Mouse (Mus musculus) R1 (cell line): ENCODE data around the gene 4930556J24Rik.

ENCODE experiments used
- DNase-seq: peaks from one replicate; pipeline ENCODE4 v3.0.0-alpha.2; 2018; ENCODE audit warnings: low read depth, low spot score

The 4930556J24Rik gene

GRCm38 (mm10) chr11:3974311-3974710, 2.3 kb downstream of the 4930556J24Rik start:
- DNase-seq = no peak

DNA sequence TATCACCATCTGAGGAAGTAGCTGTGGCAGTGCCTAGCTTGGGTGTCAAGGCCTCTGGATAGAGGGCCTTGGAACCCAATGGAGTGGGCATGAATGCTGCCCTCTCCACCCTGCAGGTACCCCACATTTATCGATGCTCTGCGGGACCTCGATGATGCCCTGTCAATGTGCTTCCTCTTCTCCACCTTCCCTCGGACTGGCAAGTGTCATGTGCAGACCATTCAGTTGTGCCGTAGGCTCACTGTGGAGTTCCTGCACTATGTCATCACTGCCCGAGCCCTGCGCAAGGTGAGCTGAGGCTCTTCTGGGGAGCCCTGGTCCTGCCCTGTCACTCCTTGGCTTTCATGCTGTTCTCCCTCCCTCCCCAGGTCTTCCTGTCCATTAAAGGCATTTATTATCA, 3.5 kb downstream of the 4930556J24Rik start:
- DNase-seq = no peak

DNA sequence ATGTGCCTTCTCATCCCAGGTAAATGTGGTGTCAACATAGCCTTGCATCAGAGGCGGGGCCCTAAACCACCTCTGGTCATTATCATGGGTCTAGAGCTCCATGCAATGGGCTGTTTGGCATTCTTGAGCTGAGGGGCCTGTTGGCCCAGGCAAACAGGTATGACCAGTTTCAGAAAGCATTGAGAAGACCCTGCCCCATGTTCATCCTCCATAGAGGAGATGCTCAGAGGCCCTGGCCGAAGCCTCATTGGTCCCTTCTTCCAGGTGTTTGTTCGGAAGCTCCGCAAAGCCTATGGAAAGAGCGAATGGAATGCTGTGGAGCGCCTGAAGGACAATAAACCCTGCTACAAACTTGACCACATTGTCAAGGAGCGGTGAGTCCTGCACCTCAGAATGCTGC, 6.2 kb downstream of the 4930556J24Rik start:
- DNase-seq = no peak

DNA sequence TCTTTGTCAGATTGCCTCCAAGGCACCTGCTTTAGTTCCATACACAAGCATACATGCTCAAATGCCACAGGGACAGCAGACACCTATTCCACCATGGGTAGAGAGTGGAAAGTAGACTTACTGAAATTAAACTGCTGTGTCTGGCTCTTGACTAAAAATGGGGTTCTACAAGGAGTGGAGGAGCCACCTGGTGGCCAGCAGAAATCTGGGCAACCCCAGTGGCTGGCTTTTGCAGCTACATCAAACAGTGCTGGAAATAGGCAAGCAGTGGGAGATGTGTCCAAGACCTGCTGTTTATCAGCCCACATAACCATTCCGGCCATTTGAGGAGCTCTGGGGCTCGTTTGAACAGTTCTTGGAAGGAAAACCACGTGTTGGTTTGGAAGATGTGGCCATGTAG, 6.7 kb downstream of the 4930556J24Rik start:
- DNase-seq = peak; percentile 44

GRCm38 (mm10) chr11:3964416-3965172, 12.0 kb downstream of the 4930556J24Rik start:
- DNase-seq = no peak

DNA sequence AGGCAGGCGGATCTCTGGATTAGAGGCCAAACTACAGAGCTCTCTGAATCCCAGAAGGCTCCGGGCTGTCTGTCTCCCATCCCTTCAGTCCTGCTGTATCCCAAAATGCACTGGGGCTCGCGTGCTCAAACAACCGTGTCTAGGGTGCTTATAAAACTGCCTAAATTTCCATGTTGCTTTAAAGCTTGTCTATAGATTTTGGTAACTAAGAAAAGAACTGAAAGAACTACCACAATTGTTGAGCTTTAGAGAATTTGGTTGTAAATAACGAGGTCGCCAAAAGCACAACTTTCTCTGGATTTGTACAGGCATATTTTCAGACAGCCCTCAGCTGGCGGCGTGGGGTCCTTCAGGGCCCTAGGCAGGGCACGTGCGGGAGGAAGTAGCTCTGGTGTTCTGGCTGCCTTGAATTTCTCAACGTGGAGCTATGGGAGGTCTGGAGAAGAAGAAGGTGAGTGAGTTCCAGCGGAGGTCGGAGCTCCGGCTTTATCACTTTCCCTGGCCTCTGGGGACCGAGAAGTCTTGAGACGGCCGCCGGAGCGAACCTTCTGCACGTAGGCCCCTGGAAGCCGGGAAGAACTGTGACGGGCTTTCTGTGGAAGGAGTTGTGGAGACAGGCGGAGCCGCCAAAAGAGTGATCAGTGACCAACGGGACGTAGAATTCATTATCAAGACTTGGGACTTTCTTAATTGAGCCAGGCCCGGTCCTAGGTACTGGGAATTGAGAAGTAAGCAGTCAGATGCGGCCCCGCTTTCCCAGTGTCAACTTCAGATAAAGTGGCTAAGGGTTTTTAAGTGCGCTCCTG, 12.8 kb downstream of the 4930556J24Rik start, which contains the start of gene Pes1:
Gene Pes1 (plus strand): TSS at position 366 of the 806 bp plus-strand sequence.
- DNase-seq = peak; percentile 97

DNA sequence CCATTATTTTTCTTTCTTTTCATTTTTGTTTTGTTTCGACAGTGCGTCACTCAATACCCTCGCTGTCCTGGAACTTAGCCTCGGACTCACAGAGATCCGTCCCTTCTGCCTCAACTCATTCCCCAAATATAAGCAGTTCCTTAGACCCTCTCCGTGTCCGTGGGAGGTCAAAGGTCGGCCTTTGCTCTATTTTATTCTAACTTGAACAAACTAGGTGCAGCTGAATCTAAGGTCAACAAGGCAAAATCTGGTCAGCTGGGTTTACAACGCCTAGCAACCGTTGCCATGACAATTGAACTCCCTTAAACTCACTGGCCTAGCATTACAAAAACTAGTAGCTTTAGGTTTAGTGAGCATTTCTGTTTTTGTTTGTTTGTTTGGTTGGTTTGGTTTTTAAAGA, 13.4 kb downstream of the 4930556J24Rik start:
- DNase-seq = peak; percentile 95

- DNase-seq = no peak
These were observed 14.8 kb downstream of the 4930556J24Rik start for GRCm38 (mm10) chr11:3961761-3962160.

DNA sequence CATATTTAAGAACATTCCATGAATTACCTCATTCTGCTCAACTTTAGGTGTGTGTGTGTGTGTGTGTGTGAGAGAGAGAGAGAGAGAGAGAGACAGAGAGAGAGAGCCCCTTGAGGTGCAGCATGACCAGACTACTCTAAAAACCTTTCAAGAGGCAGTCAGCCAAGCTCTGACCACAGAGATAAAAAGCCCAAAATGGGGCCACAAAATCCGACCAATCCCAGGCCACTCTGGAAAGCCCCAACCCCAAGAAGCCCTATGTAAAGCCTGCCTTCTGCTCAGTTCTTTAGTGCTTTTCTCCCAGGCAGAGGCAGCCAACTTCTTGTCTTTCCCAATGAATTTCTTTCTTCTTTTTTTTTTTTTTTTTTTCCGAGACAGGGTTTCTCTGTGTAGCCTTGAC, 15.7 kb downstream of the 4930556J24Rik start:
- DNase-seq = no peak

DNA sequence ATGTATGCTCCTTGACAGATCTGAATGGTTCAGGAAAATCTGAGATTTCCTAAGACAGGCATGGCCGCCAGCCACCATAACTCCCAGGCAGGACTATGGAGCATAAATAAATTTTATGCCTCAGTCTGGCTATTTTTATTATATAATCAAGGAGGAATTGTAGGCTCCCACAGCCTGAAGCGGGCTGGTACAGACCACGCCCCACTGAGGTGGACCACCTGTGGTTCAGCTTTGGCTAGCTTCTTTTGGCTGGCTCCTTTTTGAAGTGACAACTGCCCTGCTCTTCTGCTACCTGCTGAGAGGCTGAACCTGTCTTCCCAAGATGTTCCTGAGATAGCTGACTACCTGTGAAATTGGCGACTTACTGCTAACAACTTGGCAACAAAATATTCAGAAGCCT, 21.2 kb downstream of the 4930556J24Rik start:
- DNase-seq = peak; percentile 75

GRCm38 (mm10) chr11:3954876-3955275, 21.7 kb downstream of the 4930556J24Rik start:
- DNase-seq = peak; percentile 85

- peak; percentile 55 for DNase-seq
These were observed 30.2 kb downstream of the 4930556J24Rik start for GRCm38 (mm10) chr11:3946386-3946785.

- DNase-seq = no peak
These were observed 35.2 kb downstream of the 4930556J24Rik start for GRCm38 (mm10) chr11:3941371-3941770.

DNA sequence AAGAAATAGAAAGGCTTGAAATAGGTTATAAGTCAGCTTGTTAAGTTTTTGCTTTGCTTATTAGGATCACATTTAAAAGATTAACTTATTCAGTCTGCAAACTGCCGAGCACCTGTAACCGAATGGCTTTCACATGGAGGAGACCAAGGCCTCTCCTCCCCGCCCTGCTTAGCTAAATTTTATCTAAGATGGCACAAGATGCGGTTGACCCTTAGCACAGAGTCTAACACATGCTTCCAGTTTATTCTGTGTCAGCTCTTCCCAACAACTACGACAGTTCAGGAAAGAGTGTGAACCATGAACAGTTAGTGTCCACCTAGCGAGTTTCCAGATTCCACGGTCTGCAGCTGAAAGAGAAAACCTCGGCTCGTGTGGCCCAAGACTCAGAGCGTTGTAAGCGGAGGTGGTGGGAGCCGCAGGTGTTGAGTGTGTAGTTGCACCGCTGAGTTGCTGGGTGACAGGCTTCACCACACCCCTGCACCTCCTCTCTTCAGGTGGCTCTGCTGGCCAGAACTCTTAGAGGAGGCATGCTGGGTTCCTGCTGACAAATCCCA, 39.2 kb downstream of the 4930556J24Rik start:
- no peak for DNase-seq

GRCm38 (mm10) chr11:3936318-3936717, 40.3 kb downstream of the 4930556J24Rik start:
- no peak for DNase-seq

DNA sequence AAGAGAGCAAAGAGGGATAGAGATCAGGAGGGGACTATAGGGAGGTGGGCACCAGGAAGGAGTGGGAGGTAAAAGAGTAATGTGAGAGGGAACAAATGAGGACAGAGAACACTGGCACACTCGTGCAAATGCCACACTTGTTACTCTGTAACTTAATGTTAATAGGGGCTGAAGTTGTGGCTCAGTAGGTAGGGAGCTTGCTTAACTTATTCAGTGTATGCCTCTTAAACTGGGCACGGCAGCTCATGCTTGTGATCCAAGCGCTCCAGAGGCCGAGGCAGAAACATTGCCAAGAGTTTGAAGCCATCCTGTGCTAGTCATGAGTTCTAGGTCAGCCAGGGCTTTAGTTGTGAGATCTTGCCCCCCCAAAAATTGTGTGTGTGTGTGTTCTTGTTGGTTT, 41.4 kb downstream of the 4930556J24Rik start:
- DNase-seq = no peak

DNA sequence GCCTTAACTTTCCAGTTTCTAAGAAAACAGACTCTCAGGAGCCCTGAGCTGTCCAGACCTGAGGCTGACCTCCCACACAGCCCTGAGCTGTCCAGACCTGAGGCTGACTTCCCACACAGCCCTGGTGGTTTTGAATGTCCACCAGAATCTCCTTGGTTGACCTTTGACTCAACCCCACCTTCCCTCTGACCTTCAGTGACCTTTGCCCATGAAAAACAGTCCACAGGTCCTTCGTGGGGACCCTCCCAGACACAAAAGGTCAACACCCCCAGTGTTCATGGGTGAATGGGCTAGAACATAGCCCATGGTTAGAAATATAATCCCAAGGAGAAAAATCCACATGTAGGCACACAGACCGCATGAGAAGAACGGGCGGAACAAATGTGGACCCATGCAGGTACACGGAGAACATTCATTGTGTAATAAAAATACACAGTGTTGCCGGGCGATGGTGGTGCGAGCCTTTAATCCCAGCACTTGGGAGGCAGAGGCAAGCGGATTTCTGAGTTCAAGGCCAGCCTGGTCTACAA, 42.8 kb downstream of the 4930556J24Rik start:
- DNase-seq = no peak

DNA sequence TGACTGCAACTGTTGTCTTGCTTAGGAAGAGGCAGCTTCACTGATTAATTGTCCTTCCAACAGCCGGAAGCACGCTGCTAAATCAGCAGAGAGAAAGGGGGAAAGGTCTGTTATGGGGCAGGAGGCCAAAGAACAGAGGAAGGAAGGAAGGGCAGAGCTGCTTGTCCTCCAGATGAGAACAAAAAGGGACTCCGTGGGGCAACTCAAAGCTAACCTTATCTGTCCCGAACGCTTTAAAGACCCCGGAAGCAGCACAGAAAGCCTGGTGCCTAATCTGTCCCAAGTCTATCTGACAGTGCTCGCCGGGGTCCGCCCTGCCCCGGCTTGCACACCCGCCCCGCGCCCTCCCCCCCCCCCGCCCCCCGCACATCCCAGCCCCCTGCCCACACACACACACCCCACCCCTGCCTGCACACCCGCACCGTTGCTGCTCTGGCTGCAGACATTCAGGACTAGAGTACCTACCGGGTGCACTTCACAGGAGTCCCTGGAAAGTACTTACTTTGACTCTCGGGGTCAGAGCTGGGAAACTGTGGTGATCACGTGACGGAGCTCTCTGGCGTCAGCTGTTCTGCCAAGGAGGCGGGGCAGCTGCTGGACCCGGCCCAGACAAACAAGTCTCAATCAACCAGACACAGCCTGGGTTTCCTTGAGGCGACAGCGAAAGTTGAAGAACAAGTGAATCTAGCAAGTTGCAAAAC, 44.9 kb downstream of the 4930556J24Rik start, which contains the start of gene Tcn2:
Gene Tcn2 (minus strand): TSS at position 649 of the 701 bp plus-strand sequence.
- DNase-seq = peak; percentile 90

DNA sequence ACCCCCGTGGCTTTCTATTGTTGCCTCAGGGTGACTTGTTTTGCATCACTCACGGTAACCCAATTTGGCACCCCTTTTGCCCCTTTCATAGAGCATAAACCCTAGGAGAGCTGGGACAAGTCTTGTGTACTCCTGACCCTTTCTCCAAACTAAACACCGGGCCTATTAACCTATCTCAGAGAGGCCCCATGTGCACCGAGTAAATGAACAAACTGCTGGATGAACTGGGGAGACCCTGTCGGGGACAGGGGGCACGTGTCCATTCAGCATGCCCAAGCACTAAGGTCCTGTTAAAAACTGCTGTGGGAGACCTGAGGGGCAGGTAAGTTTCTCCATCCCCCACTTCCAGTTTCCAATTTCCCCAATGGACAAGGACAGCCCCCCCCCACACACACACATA, 45.6 kb downstream of the 4930556J24Rik start:
- DNase-seq = peak; percentile 12

- no peak for DNase-seq
These were observed 46.6 kb downstream of the 4930556J24Rik start for GRCm38 (mm10) chr11:3930019-3930418.

DNA sequence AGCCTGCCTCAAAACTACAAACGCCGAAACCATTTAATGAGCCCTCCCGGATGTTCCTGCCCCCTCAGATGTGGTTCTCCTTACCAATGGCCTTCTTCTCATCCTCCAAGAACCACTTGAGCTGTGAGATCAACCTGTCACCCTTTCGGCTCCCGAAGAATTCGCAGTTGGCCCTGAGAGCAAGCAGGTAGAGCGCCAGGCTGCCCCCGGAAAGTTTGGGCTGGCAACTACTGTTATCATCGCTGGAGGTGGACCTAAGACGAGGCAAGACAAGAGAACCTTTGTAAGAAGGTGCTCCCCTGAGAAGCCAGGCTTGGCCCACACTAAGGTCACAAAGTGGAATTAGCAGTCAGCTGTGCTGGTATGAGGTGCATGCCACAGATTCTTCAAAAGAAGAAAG, 50.7 kb downstream of the 4930556J24Rik start:
- DNase-seq = no peak
